Mouse (Mus musculus) right cerebral cortex, adult 18-20 months (tissue): ENCODE measurements around the gene Clptm1.
A peak's percentile ranks its signal among the peaks of the same experiment; 100 is the strongest.

Experiments
- DNase-seq: peaks from one replicate; pipeline ENCODE4 v3.0.0; 2022; ENCODE audit warnings: mixed read lengths

Clptm1 gene

DNA sequence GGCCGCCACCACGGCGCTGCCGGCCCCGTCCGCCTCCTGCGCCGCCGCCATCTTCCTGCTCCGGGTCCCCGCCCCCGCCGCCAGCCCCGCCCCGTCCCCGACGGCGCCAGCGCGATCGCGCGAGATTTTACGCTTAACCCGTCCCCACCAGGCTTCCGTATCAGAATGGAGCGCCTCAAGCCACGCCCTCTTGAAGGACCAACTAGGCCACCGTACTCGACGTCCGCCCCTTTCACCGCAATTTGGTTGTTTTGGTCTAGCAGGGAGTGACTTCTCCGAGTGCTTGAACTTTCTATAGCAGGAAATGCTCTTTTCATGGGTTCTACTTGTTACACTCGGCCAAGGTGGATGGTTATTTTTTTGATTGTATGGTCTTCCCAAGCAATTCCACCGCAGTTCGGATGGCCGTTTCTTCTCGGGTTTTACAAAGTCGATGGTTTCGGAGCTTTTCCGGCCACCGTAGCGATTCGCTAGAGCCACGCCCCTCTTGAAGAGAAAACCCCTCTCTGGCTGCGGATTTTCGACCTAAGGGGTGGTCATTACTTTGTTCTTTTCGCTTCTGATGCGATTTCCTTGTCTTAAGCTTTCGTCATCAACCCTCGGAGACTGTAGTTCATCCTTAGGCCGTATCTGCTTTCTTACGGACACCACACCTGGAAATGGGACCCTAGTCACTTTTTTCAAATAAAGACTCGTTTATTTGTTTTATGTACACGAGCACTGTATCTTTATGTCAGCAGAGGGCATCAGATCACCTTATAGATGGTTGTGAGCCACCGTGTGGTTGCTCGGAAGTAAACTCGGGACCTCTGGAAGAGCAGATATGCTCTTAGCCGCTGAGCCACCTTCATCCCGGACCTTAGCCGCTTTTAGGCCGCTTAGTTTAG, at the start of gene Clptm1:
TSS of gene Clptm1 (minus strand) at position 79 of the 887 bp plus-strand sequence.
- peak; percentile 97 for DNase-seq

DNA sequence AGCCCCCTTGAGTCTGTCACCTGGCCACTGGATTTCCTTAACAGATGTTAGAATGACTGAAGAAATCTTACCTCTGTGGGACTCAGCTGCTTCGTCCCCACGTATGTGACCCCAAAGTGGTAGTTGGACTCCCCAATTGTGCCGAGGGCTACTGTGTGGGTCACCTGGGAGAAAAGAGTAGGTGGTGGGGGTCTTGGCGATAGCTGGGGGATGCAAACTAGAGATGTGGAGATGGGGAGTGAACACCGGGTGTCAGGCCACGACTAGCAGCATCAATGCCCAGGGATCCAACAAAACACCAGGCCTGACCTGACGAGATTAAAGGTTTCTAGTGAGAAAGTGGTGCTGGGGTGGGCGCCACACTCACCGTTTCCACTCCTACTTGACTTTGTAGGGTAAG, 48.8 kb upstream of the Clptm1 start:
- DNase-seq, result no peak

DNA sequence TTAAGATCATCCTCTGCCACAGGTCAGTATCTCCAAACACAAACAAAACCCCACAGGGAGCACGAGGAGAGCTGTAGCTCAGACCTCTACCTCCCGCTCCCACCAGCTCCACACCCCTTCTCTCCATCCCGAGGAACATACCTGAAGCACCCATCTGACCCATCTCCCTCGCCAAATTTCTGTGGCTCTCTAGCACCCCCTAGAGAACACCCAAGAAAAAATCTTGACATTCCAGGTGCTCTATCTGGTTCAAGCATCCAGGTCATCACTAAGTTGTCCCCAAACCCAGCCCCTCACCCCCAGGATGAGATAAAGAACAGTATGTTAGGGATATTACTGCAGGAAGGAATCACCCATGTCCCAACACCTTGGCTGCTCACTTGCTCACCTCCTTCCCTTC, 48.4 kb upstream of the Clptm1 start:
- DNase-seq, result no peak

DNA sequence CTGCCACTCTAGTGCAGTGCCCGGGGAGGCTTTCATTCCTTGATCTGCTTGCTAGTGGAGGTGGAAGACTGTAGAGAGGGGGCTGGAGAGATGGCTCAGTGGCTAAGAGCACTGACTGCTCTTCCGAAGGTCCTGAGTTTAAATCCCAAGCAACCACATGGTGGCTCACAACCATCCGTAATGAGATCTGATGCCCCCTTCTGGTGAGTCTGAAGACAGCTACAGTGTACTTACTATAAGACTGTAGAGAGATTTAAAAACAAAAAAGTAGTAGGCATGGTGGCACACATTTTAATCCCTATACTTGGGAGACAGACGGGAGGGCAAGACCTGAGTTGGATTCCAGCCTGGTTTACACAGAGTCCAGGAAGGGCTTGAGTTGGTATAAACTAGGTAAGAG, 47.6 kb upstream of the Clptm1 start:
- DNase-seq, result no peak

DNA sequence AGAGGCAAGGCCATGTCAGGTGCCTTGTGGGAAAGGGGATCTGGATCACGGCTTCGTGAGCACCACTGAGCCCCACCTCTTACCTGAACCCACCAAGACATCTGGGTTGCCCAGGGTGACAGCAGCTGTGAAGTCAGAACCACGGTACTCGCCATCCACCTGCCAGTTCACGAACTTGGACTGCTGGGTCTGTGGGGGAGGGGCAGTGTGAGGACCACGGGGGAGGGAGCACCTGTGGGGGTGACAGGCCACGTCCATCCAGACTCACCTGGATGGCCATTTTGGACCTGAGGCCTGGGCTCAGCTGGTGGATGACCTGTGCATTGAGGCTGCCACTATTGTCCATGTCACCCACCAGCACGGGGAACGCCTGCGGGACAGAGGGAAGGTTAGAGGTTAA, 45.8 kb upstream of the Clptm1 start:
- DNase-seq, result no peak

DNA sequence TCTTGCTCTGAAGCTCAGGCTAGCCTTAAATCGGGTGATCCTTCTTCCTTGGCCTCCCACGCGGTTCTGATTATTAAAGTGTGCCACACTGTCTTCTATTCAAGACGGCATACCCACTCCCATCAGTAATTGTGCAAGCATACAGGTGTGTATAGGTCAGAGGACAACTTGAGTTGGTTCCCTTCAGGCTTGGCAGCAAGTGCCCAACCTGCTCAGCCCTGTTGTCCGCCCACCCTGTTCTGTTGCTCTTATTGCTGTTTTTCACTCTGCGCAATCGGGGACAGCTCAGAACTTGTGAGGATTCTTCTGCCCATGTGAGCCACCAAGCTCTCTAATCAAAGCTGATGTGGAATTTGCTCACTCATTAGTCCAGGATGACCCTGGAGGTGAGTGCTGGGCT, 40.4 kb upstream of the Clptm1 start:
- DNase-seq, result no peak

DNA sequence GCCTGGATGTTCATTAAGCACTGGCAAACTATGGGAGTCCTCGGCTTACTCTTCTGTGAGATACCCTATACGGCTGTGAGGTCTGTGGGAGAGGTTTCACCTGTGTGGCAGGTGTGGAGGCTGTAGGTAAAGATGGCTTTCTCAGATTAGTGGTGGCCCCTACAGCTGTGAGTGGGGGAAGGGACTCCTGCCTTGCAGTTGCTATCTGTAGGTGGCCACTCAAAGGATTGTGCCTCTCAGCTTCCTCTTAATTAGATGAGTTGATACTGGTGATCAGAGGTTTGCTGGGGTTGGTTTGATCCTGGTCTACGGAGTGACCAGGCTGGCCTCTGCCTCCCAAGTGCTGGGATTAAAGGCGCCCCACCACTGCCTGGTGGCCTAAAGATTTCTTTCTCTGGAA, 39.6 kb upstream of the Clptm1 start:
- no peak for DNase-seq

DNA sequence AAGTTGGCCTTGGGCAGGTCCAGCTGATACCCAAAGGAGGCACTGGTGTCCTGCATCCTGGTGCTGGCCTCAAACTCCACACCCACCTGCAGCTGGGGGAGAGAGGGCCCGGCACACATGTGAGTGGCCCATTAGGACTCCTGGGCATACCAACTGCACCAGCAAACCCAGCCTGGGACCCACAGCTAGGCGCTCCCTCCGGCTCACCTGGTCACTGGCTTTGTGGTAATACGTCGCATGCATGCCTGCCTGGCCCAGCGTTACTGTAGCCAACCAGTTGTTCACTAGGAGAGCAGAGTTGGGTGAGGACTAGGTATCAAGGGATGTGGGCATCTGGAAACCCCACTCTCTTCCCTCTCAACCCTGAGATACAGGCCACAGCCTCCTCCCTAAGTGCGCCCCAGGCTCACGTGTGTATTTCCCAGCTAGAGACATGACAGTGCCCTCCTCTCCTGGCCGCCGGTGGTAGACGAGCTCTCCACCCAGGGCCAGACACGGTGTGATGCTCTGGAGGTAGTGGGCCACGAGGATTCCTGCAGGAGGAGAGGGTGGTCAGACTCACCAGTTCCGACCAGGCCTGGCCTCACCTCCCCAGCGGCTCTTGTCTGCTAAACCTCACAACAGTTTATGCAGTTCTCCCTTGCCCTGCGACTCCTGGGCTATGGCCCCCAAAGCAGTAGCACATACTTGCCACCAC, 38.2 kb upstream of the Clptm1 start:
- no peak for DNase-seq

DNA sequence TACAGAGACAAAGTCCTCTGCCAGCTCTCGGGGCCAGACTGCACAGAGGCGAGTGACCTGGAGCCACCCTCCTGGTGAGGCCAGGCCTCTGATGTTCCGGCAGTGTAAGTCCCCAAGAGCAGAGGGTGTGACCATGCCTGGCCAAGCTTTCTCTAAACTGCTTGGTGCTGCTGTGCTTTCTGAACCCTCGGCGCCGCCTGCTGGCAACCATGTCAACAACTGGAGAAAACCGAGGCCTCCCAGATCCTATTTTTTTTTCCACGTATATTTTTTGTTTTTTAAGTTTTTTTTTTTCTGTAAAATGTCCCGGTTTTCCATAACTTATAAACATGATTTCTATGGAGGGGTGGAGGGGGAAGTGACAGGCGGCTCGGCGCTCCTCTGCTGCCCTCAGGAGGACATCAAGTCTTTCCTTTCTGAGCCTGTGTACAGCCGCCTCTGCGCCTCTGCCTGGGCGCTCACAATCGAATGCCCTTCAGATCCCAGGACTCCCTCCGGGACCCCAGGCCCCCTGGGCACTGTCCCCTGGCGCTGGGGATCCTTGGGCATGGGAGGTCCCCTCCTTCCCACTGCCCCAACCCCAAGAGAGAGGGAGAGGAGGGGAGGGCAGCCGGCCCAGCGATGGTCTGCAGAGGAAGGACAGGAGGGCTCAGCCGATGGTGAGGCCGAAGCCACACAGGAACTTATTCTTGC, 36.4 kb upstream of the Clptm1 start:
- DNase-seq, result peak; percentile 59

DNA sequence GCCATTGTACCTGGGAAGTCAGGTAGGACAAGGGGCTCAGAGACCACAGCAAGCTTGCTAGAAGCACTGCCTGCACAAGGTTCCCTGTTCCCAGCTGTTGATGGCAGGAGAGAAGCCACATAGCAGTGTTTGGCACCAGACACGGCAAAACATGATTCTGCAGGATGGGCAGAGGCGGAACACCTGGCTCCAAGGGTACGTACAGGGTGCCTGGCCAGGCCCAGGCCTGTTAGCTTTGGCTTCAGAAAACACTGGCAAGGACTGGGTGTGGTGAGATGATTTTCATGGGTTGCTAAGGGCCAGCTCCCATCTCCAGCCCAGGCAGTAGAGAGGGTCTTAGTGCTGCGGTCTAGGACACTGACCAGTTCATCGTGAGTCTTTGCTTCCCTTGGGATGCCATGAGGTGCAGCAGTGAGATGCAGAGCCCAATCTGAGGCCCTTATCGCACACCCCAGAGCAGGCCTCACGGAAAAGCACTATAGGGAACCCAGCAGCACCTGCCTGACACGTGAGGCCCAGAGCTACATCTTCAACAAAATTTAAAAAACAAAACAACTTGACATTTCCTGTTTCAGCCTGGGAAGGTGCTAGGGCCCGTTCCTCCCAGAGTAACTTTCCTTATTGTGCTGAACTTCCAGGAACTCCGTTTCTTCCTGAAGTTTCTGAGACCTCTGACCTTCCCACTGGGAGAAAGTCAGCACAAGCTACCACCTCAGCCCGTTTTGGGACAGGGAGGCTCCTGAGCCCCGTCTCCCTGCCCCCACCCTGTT, 35.7 kb upstream of the Clptm1 start:
- no peak for DNase-seq

DNA sequence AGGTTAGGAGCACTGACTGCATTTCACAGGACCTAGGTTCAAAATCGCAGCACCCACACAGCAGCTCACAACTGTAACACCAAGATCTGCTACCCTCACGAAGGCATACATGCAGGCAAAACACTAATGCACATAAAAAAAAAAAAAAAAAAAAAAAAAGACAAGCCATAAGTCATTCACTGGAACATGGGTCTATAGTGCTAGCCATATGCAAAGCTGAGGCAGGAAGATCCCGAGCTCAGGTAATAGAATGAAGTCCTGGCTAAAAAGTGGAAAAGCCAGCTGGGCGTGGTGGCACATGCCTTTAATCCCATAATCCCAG, 35.0 kb upstream of the Clptm1 start:
- no peak for DNase-seq

DNA sequence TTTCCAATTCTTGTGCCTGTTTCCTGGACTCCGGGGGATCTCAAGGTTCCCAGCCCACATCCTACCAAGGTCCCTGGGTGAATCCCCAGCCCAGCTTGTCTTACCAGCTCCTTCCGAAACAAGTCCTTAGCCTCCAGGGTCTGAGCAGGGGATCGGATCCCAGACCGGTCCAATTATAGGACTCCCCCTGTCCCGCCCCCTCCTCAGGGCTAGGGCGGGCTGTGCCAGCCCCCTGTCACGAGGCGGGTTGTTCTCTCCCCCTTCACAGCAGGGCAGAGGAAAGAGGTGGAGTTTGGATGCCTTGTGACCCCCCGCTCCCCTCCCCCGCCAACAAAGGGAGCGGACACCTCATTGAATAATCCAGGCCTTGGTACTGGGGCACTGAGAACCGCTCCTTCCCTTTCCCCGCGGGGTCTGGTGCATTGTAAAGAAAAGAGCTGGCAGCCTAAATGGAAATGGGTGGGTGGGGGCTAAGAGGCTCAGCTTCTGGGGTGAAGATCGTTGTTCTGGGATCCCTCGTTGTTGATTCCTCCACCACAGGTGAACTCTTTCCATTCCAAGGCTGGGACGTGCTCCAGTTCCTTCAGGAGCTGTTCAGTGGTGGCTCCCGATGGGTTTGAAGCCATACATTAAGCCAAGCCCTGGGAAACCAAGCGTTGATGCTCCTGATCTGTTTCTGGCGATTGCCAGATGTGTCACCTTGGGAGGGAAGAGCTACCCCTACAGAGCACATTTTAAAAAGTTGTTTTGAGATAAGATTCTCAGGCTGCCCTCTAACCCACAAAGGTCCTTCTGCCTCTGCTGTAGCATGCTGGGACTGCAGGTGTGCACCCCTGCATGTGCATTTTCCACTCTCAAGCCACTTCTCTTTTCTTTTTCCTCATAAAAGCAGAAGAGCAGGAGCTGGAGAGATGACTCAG, 34.3 kb upstream of the Clptm1 start, which contains the start of gene Apoe:
TSS of gene Apoe (minus strand) at position 282 of the 920 bp plus-strand sequence.
- DNase-seq, result peak; percentile 76

DNA sequence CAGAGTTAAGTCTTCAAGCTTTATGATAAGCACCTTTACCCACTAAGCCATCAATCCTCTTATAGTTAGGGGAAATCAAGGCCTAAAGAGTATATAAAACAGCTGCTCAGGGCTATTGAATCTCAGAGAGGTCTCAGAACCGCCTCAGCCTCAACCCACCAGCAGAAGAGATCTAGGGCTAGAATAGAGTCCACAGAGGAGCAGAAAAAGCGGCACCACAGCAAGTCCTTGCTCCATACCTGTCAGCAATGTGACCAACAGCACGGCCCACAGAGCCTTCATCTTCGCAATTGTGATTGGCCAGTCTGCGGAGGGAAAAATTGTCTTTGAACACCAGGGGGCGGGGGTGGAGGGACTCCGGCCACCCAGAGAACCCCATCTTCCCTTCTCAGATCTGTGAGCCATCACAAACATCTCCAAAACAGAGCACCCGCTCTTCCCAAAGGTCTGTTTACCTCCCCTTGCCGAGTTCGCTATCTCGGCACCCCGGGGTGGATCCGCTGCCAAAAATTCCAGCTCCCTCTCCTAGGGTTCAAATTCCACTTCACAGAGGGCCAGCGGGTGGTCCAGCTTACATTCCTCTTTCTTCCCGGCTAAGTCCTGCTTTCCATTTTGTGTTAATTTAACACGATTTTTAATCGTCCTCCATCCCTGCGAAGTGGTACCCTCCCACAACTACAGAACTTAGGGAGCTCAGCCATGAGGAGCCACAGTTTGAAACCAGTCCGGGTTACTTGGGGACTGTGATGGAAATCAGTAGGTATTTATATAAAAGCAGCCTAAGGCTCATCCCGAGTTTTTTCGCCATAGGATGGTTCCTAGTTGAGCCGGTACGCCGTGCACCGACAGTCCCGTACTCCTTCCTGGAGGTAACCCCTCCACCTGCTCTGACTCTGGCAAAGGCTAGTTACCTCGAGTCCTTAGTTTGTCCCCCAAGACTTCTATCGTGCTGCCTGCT, 33.4 kb upstream of the Clptm1 start:
- DNase-seq, result no peak

DNA sequence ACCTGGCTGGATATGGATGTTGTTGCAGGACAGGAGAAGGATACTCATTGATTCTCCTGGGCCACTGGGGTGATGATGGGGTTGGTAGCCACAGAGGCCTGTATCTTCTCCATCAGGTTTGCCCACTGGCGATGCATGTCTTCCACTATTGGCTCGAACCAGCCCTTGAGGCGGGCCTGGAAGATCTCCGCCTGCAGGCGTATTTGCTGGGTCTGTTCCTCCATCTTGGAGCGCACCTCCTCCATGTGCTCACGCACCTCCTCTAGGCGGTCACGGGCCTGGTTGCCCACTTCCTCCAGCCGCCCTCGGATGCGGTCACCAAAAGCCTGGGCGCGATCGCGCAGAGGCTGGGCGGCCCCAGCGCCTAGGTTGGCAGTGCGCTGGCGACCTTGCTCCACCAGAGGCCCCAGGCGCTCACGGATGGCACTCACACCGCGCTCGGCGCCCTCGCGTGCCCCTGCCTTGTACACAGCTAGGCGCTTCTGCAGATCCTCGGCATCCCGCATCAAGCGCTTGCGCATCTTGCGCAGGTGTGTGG, 31.6 kb upstream of the Clptm1 start:
- no peak for DNase-seq

DNA sequence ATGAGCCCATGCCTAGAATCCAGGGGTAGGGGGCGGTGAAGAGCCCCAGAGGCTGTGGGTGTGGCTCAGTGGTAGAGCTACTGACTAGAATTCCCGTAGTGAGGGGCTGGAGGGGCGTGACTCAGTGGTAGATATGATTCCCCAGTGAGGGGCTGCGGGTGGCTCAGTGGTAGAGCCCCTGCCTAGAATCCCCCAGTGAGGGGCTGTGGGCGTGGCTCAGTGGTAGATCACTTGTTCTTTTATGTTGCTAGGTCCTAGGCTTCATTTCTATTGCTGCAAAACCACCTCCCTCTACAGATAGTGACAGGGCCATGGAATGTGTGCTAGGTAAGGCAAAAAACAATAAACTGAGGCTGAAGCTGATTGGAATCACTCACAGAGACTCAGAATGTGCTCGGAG, 31.0 kb upstream of the Clptm1 start:
- no peak for DNase-seq

DNA sequence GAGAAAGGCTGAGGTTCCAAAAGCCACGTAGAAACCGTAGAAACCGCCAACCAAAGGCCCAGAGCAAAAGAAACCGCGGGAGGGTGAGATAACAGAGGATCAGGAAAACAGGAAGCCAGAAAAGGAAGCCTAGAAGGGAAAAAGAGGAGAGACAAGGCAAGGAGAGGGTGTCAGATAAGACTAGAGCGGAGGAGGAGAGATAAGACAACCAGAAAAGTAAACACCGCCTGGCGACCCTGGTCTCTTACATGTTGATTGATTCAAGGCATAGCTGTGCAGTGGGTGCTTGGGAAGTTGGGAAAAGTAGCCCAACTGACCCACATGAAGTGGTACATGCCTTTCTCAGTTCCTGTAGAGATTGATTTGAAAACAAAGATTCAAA, 30.4 kb upstream of the Clptm1 start:
- no peak for DNase-seq

DNA sequence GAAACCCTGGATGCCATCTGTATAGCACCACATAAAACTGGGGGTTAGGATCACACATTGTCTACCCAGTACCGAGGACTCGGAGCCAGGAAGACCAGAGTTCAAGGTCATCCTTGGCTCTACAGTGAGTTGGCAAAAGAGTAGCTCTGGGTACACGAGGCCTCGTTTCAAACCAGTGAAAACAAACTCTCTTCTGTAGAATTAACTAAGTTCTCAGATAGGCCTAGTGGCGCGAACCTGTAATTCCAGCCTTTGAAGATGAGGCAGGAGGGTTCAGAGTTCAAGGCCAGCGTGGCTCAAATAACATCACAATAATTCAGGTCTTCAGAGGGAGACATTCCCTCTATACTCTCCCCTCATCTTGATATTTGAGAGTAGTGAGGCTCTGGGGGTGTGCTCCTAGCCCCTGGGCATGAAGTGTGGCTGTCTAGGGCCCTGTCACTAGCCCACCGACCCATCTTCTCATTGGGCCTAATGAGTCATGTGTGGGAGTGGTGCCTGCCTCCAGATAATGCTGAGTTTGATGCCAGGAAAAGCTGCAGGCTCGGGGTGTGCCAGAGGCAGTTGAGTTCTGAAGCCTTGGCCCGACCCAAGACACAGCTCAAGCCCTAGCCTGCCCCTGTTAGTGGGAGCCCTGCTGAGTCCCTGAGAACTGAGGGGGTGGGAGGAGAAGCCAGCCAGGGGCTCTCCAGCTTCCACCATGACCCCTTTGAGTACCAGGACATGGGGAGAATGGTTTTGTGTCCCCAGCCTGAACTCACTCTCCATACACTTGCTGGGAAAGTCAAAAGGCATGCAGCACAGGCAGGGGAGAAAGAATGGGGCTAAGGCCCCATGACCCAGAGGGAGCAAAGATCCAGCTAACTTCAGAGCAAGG, 29.7 kb upstream of the Clptm1 start:
- DNase-seq, result no peak

DNA sequence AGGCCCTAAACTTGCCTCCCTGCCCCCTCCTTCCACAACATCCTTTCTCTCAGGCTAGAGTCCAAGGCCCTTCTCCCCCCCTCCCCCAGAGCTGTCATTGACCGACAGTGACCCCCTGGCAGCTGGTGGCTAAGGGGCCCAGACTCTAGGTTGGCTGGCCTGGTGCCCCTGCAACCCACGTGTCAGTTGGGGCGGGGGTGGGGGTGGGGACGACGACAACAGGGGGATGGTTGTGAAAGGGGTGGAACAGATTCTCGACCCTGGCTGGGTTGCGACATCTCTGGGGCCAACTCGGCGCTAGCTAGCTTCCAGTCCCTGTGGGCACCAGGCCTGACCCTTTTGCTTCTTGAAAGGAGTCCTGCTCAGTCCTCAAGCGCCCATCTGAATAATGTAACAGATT, 28.6 kb upstream of the Clptm1 start:
- peak; percentile 57 for DNase-seq
